Mouse (Mus musculus) embryonic fibroblast, embryonic 13.5 days (primary cell): ENCODE data around the gene Gm20388. TPM values are rescaled to one million over a fixed set of nuclear protein-coding genes. Genes with fewer than 3 reads are reported as not detected.

Experiments
- H3K27ac ChIP-seq: 2 replicates; pipeline ENCODE4 v1.5.1; 2012; ENCODE audit warnings: low read length, control low read depth, inconsistent platforms; ENCODE audit not compliant: insufficient read depth
- H3K4me1 ChIP-seq: 2 replicates; pipeline ENCODE4 v1.6.1; 2011; ENCODE audit warnings: low read length; ENCODE audit not compliant: control insufficient read depth, insufficient read depth
- H3K4me3 ChIP-seq: 2 replicates; pipeline ENCODE4 v1.5.1; 2011; ENCODE audit warnings: mild to moderate bottlenecking, control low read depth, low read length; ENCODE audit not compliant: insufficient read depth
- CTCF ChIP-seq: IDR thresholded peaks from 2 replicates; pipeline ENCODE4 v1.5.1; 2011; ENCODE audit warnings: mild to moderate bottlenecking, control low read depth, low read length, moderate library complexity, borderline replicate concordance; ENCODE audit not compliant: insufficient read depth
- POLR2A ChIP-seq: IDR thresholded peaks from 2 replicates; pipeline ENCODE4 v1.6.1; 2011; ENCODE audit warnings: low read depth, mild to moderate bottlenecking, control low read depth, low read length, moderate library complexity
- polyA plus RNA-seq: library from polyadenylated mRNA; stranded (reverse); fragments of >200 nt; gene quantifications from 2 replicates; pipeline ENCODE4 v1.2.4, GENCODE M21; 2011; ENCODE audit warnings: low read depth; ENCODE audit not compliant: missing spikeins, insufficient read length

Gm20388 gene
- polyA plus RNA-seq, 1 experiment = 82.8 TPM

DNA sequence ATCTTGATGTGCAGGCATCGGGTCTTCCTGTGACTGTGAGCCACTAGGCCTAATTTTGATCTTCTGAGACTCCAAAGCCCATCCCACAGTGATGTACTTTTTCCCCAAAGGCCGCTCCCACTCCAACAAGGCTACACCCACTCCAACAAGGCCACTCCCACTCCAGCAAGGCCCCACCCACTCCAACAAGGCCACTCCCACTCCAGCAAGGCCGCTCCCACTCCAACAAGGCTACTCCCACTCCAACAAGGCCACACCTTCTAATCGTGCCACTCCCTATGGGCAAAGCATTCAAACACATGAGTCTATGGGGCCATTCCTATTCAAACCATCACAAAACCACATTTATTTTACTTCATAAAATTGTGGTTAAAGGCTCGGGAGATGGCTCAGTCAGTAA lies 4179.8 kb downstream of the Gm20388 start:
- TF ChIP-seq POLR2A (no peak), CTCF (no peak)
- H3K4me3 ChIP-seq = no peak overlapping the region
- no peak overlapping the region for H3K27ac ChIP-seq
- no peaks in the 10 kb centered on the region for H3K4me1 ChIP-seq

DNA sequence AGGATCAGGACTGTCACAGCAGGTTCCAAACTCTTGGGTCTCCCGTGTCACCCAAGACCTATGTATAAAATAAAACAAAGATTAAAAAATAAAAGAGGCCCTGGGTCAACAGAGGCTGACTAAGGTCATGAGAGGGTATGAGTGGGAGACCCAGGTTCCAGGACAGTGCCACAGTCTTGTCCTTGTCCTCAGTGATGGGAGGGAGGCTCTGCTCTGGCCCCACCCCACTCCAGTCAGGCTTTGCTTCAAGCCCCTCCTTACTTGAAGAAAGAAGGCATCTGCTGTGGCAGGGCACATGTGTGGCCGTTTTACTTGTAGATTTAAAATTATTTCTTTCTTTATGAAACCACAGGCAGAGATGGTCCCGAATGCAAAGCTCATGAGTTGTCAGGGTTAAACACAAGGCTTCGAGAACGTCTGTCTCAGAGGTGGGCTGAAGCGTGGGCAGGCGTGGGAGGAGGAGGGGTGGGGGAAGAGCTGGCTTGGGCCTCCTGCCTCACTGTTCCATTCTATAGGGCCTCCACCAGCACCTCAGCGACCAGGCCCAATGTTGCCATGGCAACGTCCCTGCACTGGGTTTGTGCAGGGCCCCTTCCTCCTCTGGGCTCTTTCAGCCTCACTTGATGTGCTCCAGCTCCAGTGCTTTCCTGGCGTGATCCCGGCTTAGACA lies 4188.4 kb downstream of the Gm20388 start:
- H3K4me1 ChIP-seq = no peaks in the 10 kb centered on the region
- no peak for TF ChIP-seq POLR2A
- no peak overlapping the region for H3K27ac ChIP-seq
- H3K4me3 ChIP-seq = no peak overlapping the region

DNA sequence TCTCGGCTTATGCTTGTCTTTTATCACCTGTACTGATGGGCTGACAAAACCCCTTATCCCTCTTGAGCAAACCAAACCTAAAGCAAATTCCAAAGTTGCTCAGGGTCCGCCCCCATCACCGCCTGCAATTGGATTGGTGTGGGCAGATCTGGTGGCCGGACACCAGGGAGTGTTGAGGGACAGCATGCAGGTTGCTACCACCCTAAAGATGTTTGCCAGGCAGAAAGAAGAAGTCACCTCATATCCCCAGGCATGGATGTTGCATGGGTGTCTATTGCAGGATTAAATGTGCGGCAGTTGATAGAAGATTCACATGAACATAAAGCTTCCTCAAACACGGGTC lies 4189.0 kb downstream of the Gm20388 start:
- no peak overlapping the region for H3K27ac ChIP-seq
- H3K4me1 ChIP-seq = no peaks in the 10 kb centered on the region
- TF ChIP-seq POLR2A (no peak), CTCF (no peak)
- no peak overlapping the region for H3K4me3 ChIP-seq

DNA sequence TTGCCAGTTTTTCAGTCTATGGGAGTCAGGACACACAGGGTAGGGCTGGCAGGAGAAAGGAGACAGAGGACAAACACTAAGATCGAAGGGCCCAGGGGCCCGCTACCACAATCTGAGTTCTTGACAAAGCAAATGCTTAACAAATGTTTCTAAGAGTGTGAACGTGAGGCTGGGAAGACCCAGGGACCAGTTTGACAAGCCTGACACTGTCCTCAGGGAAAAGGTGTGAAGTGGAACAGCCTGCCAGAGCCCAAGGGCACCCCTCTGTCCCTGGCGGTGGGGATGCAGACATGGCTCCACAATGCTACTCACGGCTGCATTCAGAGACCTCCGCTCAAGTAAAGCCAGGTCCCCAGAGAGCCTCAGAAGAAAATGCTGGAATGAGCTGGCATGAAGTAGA lies 4195.2 kb downstream of the Gm20388 start:
- Histone ChIP-seq H3K27ac (no peak overlapping the region), H3K4me1 (no peaks in the 10 kb centered on the region), H3K4me3 (no peak overlapping the region)
- no peak for TF ChIP-seq CTCF
- TF ChIP-seq POLR2A = no peak

DNA sequence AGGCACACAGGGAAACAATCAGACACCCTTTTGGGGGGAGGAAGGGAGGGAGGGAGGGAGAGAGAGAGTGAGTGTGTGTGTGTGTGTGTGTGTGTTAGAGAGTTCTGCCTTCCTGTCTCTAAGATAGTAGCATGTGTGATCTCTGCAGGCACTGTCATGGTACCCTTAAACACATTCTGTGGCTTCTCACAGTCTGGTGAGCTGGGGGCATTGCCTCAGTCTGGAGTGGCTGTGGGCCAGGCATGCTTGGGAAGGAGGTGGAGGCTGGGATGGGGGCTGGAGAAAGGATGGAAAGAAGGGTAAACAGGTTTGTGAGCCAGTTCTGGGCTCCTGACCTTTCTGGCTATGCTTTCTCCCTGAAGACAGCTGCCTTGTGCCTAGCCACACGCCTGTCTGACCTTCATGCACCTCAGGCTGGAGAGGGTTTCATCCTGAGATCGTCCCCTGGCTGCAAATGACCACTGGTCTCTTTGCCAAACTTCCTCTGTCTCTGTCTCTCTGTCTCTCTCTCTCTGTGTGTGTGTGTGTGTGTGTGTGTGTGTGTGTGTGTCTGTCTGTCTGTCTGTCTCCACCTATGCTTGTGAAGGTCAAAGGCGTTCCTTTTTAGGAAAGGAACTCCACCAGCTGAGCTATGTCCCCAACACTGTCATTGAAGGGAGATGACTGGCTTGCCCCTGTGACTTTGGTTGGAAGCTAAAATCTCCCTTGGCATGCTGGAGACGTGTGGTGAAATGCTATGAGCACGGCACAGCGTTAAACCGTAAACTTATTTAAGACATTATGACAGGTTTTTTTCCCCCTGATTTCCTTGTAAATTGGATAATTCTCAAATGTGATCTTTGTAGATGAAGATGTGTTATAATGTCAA lies 4195.9 kb downstream of the Gm20388 start:
- Histone ChIP-seq H3K4me1 (no peaks in the 10 kb centered on the region), H3K4me3 (no peak overlapping the region), H3K27ac (no peak overlapping the region)
- TF ChIP-seq POLR2A (no peak), CTCF (no peak)

DNA sequence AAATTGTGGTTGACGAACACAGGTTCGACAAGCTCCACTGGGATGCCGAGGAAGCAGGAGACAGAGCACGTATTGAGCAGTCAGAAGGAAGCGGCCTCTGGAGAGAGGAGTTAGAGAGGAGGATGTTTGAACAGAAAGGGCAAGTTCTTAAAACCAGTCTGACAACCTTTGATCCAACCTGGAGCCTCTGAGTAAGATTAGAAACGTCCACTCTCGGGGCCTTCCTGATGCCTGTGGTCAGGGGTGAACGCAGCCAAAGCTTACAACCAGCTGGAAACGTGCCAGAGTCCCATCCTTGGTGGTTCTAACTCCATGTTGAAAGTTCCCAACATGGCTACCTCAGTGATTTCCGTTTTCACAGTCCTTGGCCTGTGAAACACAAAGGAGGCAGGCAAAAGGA lies 4202.5 kb downstream of the Gm20388 start:
- no peak for TF ChIP-seq POLR2A
- TF ChIP-seq CTCF = no peak
- H3K4me3 ChIP-seq = no peak overlapping the region
- H3K27ac ChIP-seq = no peak overlapping the region
- H3K4me1 ChIP-seq = no peaks in the 10 kb centered on the region

DNA sequence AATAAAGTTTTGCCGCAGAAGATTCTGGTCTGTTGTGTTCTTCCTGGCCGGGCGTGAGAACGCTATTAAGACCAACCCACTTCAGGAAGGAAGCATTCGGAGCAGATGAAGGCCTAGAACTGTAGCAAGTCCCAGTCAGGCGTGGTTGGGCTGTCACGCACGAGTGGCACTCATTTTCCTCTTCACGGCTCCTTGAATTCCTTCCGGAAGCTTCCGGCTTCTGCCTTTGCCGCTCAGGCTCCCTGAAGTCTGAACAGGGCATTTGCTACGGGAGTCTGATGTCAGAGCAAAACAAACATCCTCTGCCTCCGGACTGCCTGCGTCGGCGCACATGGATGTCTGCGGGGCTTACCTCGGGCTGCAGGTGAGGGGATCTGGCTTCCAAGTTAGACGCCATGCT lies 4214.6 kb downstream of the Gm20388 start:
- no peak overlapping the region for H3K4me3 ChIP-seq
- TF ChIP-seq CTCF (no peak), POLR2A (no peak)
- no peaks in the 10 kb centered on the region for H3K4me1 ChIP-seq
- no peak overlapping the region for H3K27ac ChIP-seq

DNA sequence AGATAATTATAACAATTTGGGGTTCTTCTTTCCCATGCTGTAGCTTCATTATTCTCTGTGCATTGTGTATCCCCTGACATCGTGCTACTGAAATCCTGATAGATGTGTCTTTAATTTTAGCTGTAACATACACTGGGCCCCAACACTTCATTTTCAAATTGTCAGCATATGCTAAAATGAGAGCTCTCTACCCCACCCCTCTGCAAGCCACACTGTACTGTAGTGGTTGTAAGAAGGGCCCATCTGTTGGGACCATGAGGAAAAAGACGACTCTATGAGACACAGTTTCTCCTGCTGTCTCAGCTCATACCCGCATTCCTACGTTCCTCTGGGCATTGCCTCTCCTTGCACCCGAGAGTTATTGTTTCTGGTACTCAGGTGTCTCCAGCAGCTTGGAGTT lies 4226.6 kb downstream of the Gm20388 start:
- H3K27ac ChIP-seq = no peak overlapping the region
- H3K4me1 ChIP-seq = no peaks in the 10 kb centered on the region
- no peak overlapping the region for H3K4me3 ChIP-seq
- TF ChIP-seq POLR2A = no peak
- no peak for TF ChIP-seq CTCF

DNA sequence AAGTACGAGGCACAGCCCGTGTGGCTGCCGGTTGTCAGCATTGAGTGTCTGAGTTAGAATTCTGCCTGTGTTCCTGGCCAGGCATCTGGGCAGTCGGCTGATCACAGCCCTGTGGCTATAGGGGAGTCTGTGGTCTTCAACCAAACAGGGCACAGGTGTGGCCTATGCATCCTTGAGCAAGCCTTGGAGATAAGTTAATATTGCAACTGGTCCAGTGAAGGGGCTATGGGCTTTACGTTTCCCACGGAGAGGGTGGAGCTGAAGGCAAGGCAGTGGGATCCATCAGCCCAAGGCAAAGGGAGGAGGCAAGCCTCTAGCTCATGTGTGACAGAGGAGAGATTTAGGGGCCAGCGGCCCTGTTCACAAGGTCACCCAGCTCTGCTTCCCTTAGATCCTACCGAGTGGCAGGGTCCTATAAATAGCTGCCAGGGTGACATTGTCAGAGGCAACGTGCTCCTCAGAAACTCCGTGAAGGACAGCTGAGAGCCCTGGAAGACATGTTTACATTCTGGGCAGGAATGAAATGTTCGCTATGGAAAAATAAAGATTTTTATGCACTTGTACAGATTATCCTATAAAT lies 4229.7 kb downstream of the Gm20388 start:
- TF ChIP-seq CTCF (no peak), POLR2A (no peak)
- H3K4me1 ChIP-seq = no peaks in the 10 kb centered on the region
- no peak overlapping the region for H3K27ac ChIP-seq
- no peak overlapping the region for H3K4me3 ChIP-seq

DNA sequence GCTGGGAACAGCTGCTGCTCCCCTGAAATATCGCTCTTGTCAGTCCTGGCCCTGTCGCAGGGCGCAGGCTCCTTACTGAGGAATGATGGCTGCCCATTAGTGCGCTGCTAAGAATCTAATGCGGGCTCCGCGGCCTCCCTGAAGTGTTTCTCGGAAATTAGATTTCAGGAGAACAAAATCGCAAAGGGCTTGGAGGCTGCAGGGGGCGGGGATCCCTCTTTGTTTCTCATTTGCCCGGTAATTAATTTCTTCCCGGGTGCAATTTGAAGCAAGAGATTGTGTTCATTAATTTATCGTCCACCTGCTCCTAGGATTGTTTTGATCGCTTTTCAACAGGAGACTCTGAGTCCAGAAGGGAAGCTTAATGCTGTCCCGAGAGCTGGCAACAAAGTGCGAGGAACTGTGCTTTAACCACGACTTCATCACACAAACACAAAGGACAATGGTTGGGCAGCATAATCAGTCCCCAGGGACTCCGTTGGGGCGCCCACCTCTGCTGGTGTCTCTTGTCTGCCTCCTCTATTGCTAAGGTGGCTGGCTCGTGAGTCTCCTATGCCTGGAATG lies 4230.3 kb downstream of the Gm20388 start:
- no peak overlapping the region for H3K27ac ChIP-seq
- H3K4me1 ChIP-seq = no peaks in the 10 kb centered on the region
- H3K4me3 ChIP-seq = no peak overlapping the region
- TF ChIP-seq CTCF = no peak
- no peak for TF ChIP-seq POLR2A
